Mouse (Mus musculus) Muller cell, postnatal 12 days (primary cell): ENCODE measurements at regions not wholly inside any gene's neighbourhood (a gene's known extent, or its start where the extent isn't known, plus 50 kb on each side); places are given as distances from the start of the nearest gene placed in this dataset.

Source experiments
- DNase-seq: peaks from one replicate; pipeline ENCODE4 v3.0.0-alpha.2; 2015; ENCODE audit errors: inconsistent ontology term

DNA sequence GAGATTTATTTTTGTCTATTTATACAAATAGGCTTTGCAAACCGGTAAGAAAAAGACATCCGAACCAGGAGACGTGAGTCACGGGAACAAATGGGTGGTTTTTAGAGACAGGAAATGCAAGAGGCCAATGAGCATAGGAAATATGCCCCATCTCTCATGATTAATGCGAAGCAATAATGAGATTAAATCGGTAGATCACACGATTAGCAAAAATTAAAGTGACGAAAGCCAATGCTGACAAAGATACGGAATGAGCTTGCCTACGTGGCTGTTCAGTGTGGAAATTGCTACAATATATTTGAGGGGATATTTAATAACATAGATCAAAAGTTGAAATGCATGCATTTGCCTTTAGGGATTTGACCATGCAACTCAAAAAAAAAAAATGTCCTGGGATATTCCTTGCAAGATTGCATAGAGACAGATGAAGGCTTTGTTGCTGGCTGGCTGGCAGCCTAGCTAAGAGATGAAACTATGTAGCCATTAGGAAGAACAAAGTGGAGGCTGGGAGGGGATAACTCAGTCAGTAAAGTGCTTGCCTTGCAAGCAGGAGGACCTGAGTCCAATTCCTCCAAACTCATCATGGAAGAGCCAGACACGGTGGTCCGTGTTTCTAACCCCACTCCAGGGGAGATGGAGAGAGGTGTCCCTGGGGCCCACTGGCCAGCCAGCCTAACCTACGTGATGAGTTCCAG, 60.2 kb upstream of the Unc5b start:
- DNase-seq = peak; percentile 16

DNA sequence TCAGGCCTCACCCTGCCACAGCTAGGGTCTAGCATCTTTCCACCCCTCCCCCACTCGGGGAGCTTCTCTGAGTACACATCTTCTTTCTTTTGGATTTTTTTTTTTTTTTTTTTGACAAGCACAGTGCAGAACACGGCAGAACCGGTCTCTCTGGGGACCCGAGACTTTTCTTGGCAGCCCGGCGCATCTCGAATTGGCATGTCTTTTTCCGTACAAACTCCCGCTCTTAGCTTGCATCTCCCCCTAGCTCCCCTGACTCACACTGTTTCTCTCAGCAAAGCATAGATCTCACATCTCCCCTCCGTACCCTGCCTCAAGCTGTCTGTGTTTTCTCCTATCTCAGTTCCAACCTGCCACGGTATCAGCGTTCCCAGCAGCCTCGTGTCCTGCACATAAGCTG, 58.4 kb upstream of the Unc5b start:
- no peak for DNase-seq

GRCm38 (mm10) chr10:60888541-60888940, 57.2 kb upstream of the Unc5b start:
- no peak for DNase-seq

DNA sequence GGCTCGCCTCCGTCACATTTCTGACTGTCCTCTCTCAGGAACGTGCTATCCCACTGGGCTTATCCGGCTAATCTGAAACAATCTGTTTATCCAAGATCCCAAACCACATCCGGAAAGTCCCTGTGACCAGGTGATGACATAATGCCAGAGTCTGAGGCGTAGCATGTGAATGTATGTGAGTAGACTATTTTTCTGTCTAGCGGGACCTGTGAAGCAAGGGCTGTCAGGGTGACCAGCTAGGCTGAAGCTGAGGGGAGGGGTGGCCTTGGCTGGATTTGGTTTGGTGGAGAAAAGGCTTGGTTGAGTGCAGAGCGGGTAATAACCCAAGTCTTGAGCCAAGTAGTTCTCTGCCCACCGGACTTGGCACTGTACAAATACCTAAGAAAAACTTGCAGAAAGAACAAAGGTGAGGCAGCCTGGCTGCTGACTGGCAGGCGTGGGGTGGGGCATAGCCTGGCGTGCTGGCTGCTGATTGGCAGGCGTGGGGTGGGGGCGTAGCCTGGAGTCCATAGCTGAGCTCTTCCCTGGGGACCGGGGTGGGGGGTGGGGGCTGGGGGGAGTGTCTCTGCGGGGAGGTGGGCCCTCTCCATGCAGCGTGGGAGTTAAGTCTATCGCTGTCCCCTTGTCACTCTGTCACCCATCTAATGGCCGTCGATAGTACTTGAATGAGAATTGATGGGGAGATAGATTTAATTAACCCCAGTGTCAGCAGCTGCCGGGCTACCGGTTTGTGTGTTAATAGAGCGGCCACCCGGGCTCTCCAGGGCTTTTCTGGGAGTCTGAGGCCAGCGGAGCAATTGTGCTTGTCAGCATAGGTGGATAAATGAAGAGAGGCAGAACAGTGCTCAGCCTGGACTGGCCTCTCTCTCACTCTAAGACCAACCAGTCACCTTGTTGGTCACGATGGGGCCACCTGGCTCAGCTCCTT, 54.2 kb upstream of the Unc5b start:
- peak; percentile 12 for DNase-seq

DNA sequence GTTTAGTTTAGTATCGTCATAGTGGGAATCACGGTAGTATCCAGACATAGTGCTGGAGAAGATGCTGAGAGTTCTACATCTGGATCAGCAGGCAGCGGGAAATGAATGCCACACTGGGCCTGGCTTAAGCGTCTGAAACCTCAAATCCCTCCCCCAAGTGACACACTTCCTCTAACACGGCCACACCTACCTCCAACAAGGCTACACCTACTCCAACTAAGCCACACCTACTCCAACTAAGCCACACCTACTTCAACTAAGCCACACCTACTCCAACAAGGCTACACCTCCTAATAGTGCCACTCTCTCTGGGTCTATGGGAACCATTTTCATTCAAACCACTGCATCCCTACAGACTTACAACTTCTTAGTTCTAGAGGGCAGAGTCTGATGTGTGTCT, 53.4 kb upstream of the Unc5b start:
- DNase-seq = no peak
